Mouse (Mus musculus) forebrain, embryonic 14.5 days (tissue): ENCODE data around the gene Cnot8. TPM values are rescaled to one million over a fixed set of nuclear protein-coding genes. Genes with fewer than 3 reads are reported as not detected.

Source experiments
- ATAC-seq: fragments of 200-750 bp; cut with Nextera tagmentation; 2 replicates; pipeline ENCODE4 v1.8.0; 2017; ENCODE audit warnings: mild to moderate bottlenecking, moderate library complexity
- DNase-seq: peaks from one replicate; pipeline ENCODE4 v3.0.0-alpha.2; 2015; ENCODE audit warnings: low spot score
- H3K27ac ChIP-seq: fragments of 300-500 bp; sonication (generic); 2 replicates; pipeline ENCODE4 v1.5.1; 2014; ENCODE audit warnings: low read depth, mild to moderate bottlenecking, control low read depth, low read length, moderate library complexity
- H3K27me3 ChIP-seq: fragments of 300-500 bp; sonication (generic); replicated peaks from 2 replicates; pipeline ENCODE4 v1.6.1; 2014; ENCODE audit warnings: low read length, control low read depth, mixed read lengths; ENCODE audit not compliant: control insufficient read depth, insufficient read depth
- H3K36me3 ChIP-seq: fragments of 300-500 bp; sonication (generic); 2 replicates; pipeline ENCODE4 v1.6.1; 2014; ENCODE audit warnings: low read length, control low read depth; ENCODE audit not compliant: control insufficient read depth, insufficient read depth
- H3K4me1 ChIP-seq: fragments of 300-500 bp; sonication (generic); 2 replicates; pipeline ENCODE4 v1.6.1; 2014; ENCODE audit warnings: antibody characterized with exemption, low read length, control low read depth; ENCODE audit not compliant: control insufficient read depth, insufficient read depth
- H3K4me2 ChIP-seq: fragments of 300-500 bp; sonication (generic); 2 replicates; pipeline ENCODE4 v1.6.1; 2014; ENCODE audit warnings: mild to moderate bottlenecking, control low read depth, low read length
- H3K4me3 ChIP-seq: fragments of 300-500 bp; sonication (generic); 2 replicates; pipeline ENCODE4 v1.5.1; 2014; ENCODE audit warnings: low read depth, low read length, control low read depth
- H3K9ac ChIP-seq: fragments of 300-500 bp; sonication (generic); 2 replicates; pipeline ENCODE4 v1.6.1; 2014; ENCODE audit warnings: mild to moderate bottlenecking, low read length, control low read depth, moderate library complexity
- H3K9me3 ChIP-seq: fragments of 300-500 bp; sonication (generic); replicated peaks from 2 replicates; pipeline ENCODE4 v1.6.1; 2016; ENCODE audit warnings: low read length, control low read depth, mixed read lengths; ENCODE audit not compliant: control insufficient read depth
- WGBS: fragments of 180-500 bp; shearing (Covaris S2); extraction: QIAGEN DNeasy Blood & Tissue Kit; methylation state at CpG from one replicate; pipeline ENCODE4 v1.1.7; 2014; 5-methylcytosine and 5-hydroxymethylcytosine counted together
- polyA plus RNA-seq: library from polyadenylated mRNA; unstranded; fragments of >200 nt; fragmentation: Nextera tagmentation; extraction: Ambion mirVana; gene quantifications from 2 replicates; pipeline ENCODE4 v1.2.1, GENCODE M21; 2014

The Cnot8 gene
- polyA plus RNA-seq, 1 experiment from 2014 or later, result 136 TPM

DNA sequence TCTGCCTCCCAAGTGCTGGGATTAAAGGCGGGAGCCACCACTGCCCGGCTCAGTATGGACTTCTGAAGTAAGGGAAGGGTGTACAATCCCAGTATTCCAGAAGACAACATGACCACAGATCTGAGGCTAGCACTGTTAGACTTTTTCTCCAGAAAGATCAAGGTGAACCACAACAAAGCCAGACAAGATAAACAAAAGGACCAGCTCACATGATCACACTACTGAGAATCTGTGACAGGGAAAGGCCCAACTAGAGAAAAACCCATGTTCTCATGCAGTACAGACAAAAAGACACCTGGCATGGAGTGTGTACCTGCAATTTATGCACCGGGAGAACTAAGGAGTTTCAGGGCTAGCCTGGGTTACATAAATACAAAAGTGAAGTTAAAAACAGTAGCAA is 28.1 kb downstream of the Cnot8 start:
- Histone ChIP-seq H3K4me3 (no peak overlapping the region), H3K4me2 (no peak overlapping the region), H3K27ac (no peak overlapping the region), H3K36me3 (peaks cover 94% of the 10 kb centered on the region), H3K9me3 (no peaks in the 10 kb centered on the region), H3K4me1 (no peaks in the 10 kb centered on the region), H3K27me3 (no peaks in the 10 kb centered on the region), H3K9ac (no peak overlapping the region)
- WGBS, result 93% methylated on average over 3 of the region's 3 CpGs
- ATAC-seq (no peak), DNase-seq (no peak)

DNA sequence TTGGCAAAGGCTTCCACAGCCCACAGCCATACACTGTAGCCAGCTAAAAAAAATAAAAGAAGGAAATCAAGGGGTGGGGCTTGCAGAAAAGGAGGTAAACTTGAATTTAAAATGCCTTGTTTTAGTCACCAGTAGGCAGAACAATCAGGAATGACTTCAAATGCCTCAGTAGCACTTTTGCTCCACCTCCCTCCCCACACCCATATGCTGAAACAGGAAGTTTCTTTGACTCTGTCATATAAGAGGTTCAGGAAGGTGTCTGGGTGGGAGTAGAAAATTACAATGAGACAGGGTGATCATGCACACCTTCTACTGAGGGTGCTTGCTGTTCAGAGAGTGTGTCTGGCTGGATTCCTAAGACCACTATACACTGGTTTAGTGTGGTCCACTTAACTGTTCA is 30.9 kb downstream of the Cnot8 start:
- ATAC-seq, result no peak
- no peak overlapping the region for H3K27ac ChIP-seq
- H3K36me3 ChIP-seq, result peaks cover 96% of the 10 kb centered on the region
- no peak overlapping the region for H3K9ac ChIP-seq
- DNase-seq, result no peak
- no peak overlapping the region for H3K4me3 ChIP-seq
- H3K27me3 ChIP-seq, result no peaks in the 10 kb centered on the region
- H3K4me1 ChIP-seq, result no peaks in the 10 kb centered on the region
- no peak overlapping the region for H3K4me2 ChIP-seq
- H3K9me3 ChIP-seq, result no peaks in the 10 kb centered on the region

DNA sequence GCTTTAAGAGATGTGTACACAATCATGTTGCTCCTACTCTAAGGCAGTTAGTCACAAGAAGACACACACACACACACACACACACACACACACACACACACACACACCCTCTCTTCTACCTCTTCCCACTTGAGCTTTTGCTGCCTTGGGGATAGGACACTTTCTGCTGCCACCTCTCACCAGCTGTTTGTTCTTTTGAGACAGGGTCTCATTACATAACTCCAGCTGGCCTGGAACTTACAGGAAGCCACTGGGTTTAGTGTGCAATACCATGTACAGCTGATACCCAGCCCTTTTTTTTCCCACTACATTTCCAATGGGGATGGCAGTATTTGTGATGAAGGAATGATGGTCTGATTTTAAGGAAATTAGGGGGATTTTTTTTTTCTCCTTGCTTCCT is 31.3 kb downstream of the Cnot8 start:
- Histone ChIP-seq H3K9me3 (no peaks in the 10 kb centered on the region), H3K27ac (no peak overlapping the region), H3K36me3 (peaks cover 96% of the 10 kb centered on the region), H3K4me1 (no peaks in the 10 kb centered on the region), H3K9ac (no peak overlapping the region), H3K27me3 (no peaks in the 10 kb centered on the region), H3K4me2 (no peak overlapping the region), H3K4me3 (no peak overlapping the region)
- DNase-seq (no peak), ATAC-seq (no peak)

DNA sequence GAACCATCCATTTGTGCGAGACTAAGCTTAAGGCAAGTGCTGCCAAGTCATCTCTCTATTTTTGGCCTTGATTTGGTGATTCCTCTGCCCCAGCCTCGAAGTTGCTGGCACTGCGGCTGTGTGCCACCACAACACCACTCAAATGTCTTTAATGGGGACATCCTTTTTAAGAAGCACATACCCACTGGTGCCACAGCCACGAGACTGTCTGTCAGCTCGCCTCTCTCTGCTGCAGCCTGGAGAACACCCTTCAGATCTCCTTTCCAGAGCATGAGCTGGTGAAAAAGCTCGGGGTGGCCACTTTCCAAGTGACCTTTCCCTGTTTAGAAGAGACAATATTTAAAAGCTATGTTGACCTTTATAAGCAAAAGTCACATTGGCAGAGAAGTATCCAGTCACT is 32.7 kb downstream of the Cnot8 start:
- Histone ChIP-seq H3K9me3 (no peaks in the 10 kb centered on the region), H3K4me1 (no peaks in the 10 kb centered on the region), H3K4me3 (no peak overlapping the region), H3K27me3 (no peaks in the 10 kb centered on the region), H3K36me3 (peaks cover 95% of the 10 kb centered on the region), H3K4me2 (no peak overlapping the region), H3K9ac (no peak overlapping the region), H3K27ac (no peak overlapping the region)
- no peak for DNase-seq
- no peak for ATAC-seq
- WGBS, result 95% methylated on average over 6 of the region's 6 CpGs

DNA sequence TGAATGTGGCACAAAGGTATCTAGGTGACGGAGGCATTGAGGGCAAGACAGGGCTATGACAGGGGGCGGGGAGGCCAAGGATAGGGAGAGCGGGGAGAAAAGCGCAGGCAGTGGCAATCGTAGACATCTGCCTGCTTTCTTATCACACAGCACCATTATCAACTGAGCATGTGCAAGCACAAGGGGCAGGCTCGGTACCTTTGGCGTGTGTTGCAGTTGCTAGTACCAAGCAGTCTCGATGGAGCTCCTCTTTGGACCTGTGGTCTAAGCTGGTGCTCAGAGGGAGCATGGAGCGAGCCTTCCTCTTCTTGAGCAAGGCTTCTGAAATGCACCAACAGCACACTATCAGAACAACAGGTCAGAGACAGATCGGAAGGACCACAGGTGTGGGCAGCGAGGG is 34.9 kb downstream of the Cnot8 start:
- no peak overlapping the region for H3K27ac ChIP-seq
- peaks cover 90% of the 10 kb centered on the region for H3K36me3 ChIP-seq
- WGBS, result 86% methylated on average over 11 of the region's 11 CpGs
- no peaks in the 10 kb centered on the region for H3K4me1 ChIP-seq
- no peak overlapping the region for H3K4me2 ChIP-seq
- ATAC-seq (no peak), DNase-seq (no peak)
- H3K9ac ChIP-seq, result no peak overlapping the region
- H3K9me3 ChIP-seq, result no peaks in the 10 kb centered on the region
- no peak overlapping the region for H3K4me3 ChIP-seq
- no peaks in the 10 kb centered on the region for H3K27me3 ChIP-seq

DNA sequence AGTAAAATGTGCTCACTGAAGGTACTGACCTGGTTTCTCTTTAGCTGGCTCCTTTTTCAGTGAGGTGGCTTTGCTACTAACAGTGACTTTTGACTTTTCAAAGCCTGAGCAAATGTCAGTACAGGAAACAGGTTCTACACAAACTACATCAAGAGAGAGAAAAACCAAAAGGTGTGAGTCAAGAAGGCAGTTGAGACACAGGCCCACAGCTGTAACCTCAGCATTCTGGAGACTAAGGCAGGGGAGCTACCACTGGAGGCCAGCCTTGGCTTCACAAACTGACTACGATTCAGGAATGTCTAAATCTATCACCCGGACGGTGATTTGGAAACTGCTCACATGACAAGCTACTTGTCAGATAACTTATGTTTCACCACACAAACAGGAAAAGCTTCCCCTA is 35.5 kb downstream of the Cnot8 start:
- no peak overlapping the region for H3K27ac ChIP-seq
- WGBS, result 92% methylated on average over 3 of the region's 3 CpGs
- DNase-seq, result no peak
- H3K4me2 ChIP-seq, result no peak overlapping the region
- H3K27me3 ChIP-seq, result no peaks in the 10 kb centered on the region
- H3K36me3 ChIP-seq, result peaks cover 89% of the 10 kb centered on the region
- no peak overlapping the region for H3K9ac ChIP-seq
- no peak overlapping the region for H3K4me3 ChIP-seq
- no peaks in the 10 kb centered on the region for H3K9me3 ChIP-seq
- H3K4me1 ChIP-seq, result no peaks in the 10 kb centered on the region
- ATAC-seq, result no peak

DNA sequence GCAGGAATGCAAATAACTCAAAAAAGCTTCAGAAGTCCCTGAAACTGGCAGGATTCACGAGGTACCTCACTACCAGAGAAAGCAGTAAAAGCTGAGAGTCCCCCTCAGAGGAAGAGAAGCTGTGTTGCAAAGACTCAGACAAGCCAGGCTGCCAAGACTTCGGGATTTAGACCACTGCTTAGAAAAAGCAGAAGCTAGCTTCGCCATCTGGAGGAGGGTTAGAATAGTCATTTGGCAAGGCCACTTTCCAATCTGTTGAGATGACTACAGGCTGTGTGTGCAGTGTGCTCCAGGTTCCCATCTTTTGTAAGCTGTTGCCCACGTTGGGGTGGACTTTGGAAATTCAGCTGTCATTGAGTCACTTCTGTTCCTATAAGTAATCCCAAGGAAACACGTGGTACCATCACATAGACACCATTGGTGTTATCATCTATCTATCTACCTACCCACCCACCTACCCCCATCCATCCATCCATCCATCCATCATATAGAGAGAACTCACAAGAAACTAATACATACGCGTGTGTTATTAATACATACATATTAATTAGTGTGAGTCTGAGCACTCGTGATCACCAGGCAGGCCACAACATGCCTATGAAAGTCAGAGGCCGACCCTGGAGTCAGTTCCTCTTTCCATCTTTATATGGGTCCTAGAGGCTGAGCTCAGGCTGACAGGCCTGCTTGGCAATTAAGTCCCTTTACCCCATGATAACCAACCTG is 39.9 kb downstream of the Cnot8 start:
- Histone ChIP-seq H3K27me3 (no peaks in the 10 kb centered on the region), H3K27ac (no peak overlapping the region), H3K9ac (no peak overlapping the region), H3K4me1 (no peaks in the 10 kb centered on the region), H3K36me3 (peaks cover 78% of the 10 kb centered on the region), H3K9me3 (no peaks in the 10 kb centered on the region), H3K4me2 (no peak overlapping the region), H3K4me3 (no peak overlapping the region)
- no peak for ATAC-seq
- WGBS, result 88% methylated on average over 9 of the region's 9 CpGs
- peak; percentile 6 for DNase-seq

DNA sequence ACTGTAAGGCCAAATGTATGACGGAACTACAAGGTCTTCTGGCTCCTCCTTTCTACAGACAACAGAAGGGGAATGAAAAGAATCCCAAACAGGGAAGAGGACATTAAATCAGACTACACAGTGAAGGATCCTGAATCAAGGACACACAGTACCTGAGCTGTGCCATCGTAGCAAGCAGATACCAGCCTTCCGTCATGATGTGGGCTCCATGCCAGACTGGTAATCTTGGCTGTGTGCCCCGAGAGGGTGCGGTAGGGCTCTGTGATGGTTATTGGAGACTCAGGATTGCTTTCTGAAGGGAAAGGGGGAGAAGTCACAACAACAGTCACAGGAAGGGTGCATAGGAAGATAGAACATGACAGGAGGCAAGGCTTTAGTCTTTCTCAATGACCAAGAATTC is 42.3 kb downstream of the Cnot8 start:
- WGBS, result 70% methylated on average over 5 of the region's 5 CpGs
- no peak overlapping the region for H3K4me3 ChIP-seq
- H3K9me3 ChIP-seq, result no peaks in the 10 kb centered on the region
- no peaks in the 10 kb centered on the region for H3K4me1 ChIP-seq
- DNase-seq (peak; percentile 17), ATAC-seq (no peak)
- no peak overlapping the region for H3K9ac ChIP-seq
- H3K4me2 ChIP-seq, result no peak overlapping the region
- H3K36me3 ChIP-seq, result peaks cover 71% of the 10 kb centered on the region
- no peak overlapping the region for H3K27ac ChIP-seq
- H3K27me3 ChIP-seq, result no peaks in the 10 kb centered on the region

DNA sequence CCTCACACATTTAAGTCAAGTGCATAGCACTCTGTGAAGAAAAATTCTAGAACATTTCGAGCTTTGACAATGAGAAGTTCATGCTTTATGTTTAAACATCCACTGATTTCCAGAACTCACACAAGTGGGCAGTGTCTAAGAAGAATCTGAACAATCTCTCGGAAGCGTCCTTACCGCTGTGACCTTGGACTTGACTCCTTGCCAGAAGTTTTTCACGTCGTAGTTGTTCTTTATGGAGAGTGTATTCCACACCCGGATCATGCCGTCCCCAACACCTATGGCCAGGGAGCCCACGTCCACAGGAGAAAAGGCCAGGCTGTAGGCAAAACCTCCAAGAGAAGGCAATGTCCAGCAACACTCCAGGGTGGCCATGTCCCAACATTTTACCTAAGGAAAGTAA is 51.5 kb downstream of the Cnot8 start:
- Histone ChIP-seq H3K4me2 (no peak overlapping the region), H3K27ac (no peak overlapping the region), H3K9me3 (no peaks in the 10 kb centered on the region), H3K4me3 (no peak overlapping the region), H3K27me3 (no peaks in the 10 kb centered on the region), H3K9ac (no peak overlapping the region), H3K4me1 (no peaks in the 10 kb centered on the region), H3K36me3 (peaks cover 73% of the 10 kb centered on the region)
- WGBS, result 92% methylated on average over 9 of the region's 9 CpGs
- no peak for DNase-seq
- ATAC-seq, result no peak
